ENCODE assay signal across 10 mouse cellular contexts in genomic region chr4:154171931-154172604, GRCm38 (mm10). TPM values are rescaled to one million over a fixed set of nuclear protein-coding genes. Genes with fewer than 3 reads are reported as not detected.
A peak's percentile ranks its signal among the peaks of the same experiment; 100 is the strongest.
DNase-seq lines count a peak whose midpoint lies in the region; ATAC-seq and TF ChIP-seq lines count a peak whose summit lies in the region.
"Had no signal": no experiment of that assay in that cellular context is flagged by ENCODE, and none has a peak within 500 bp of the region (broad histone marks: within the 10 kb centered on the region; RNA-seq: fewer than 3 reads in every experiment).

No protein-coding gene starts in this region.

- no peak for TF ChIP-seq POLR2A in cerebellum, adult 2 months (IDR thresholded peaks at IDR 0.05; ENCODE audit: borderline replicate concordance, insufficient read depth, low read length)

- DNase-seq in cerebellum, adult 2 months: peak; percentile 35 to 45
- DNase-seq in cerebellum, adult 18-20 months: no peak
- no peak for DNase-seq in lung, embryonic 14.5 days
- no peak for DNase-seq in lung, postnatal 14 days
- DNase-seq in limb, embryonic 11.5 days (ENCODE audit: low spot score): no peak
- DNase-seq in left cerebral cortex, postnatal 10 days (ENCODE audit: extremely low spot score in 1 of 2, low spot score in 2 of 2): no peak
- DNase-seq in urinary bladder, adult 18-20 months (ENCODE audit: low spot score in 2 of 2): no peak

- H3K27me3 ChIP-seq in cerebellum, adult 2 months (ENCODE audit: control insufficient read depth, insufficient read depth, low read length): peaks cover 2% of the 10 kb centered on the region; the same call in 1 of the 2 replicates
- peaks cover 48% of the 10 kb centered on the region for H3K27me3 ChIP-seq in lung, embryonic 14.5 days (ENCODE audit: insufficient read depth, low read length)
- H3K27me3 ChIP-seq in limb, embryonic 11.5 days (ENCODE audit: control insufficient read depth, insufficient read depth, low read length): peaks cover 11% of the 10 kb centered on the region; the same call in 1 of the 2 replicates
- H3K27me3 ChIP-seq in stomach, embryonic 15.5 days (replicated peaks): peaks cover 50% of the 10 kb centered on the region

- H3K9ac ChIP-seq in lung, embryonic 14.5 days: peak overlapping the region; percentile 21; the same call in 1 of the 2 replicates
- H3K9ac ChIP-seq in limb, embryonic 11.5 days (ENCODE audit: low read length): peak overlapping the region; percentile 72; the same call in 1 of the 2 replicates
- no peak overlapping the region for H3K9ac ChIP-seq in stomach, embryonic 15.5 days

- ATAC-seq in lung, embryonic 14.5 days (ENCODE audit: insufficient read depth): no peak
- ATAC-seq in limb, embryonic 11.5 days (ENCODE audit: insufficient number of reproducible peaks, low FRiP score, low TSS enrichment, low read depth): no peak
- no peak for ATAC-seq in stomach, embryonic 15.5 days (ENCODE audit: insufficient read depth, low FRiP score, low read depth)

- H3K36me3 ChIP-seq in lung, embryonic 14.5 days (ENCODE audit: insufficient read depth): no peaks in the 10 kb centered on the region
- no peaks in the 10 kb centered on the region for H3K36me3 ChIP-seq in limb, embryonic 11.5 days (ENCODE audit: control insufficient read depth, insufficient read depth, low read length)
- H3K36me3 ChIP-seq in stomach, embryonic 15.5 days: no peaks in the 10 kb centered on the region

- no peak for TF ChIP-seq CTCF in cerebellum, adult 2 months (IDR thresholded peaks at IDR 0.05; ENCODE audit: borderline replicate concordance, insufficient read depth, low read depth, low read length)
- TF ChIP-seq CTCF in lung, embryonic 14.5 days (IDR thresholded peaks at IDR 0.05; ENCODE audit: low read depth): no peak

- H3K4me3 ChIP-seq in cerebellum, adult 2 months (replicated peaks; ENCODE audit: insufficient read depth, low read depth, low read length): peak overlapping the region; percentile 15
- peak overlapping the region; percentile 52 for H3K4me3 ChIP-seq in lung, embryonic 14.5 days (ENCODE audit: low read depth, low read length)
- peak overlapping the region; percentile 71 for H3K4me3 ChIP-seq in limb, embryonic 11.5 days (ENCODE audit: low read depth, low read length)
- peak overlapping the region; percentile 44; the same call in 1 of the 2 replicates for H3K4me3 ChIP-seq in stomach, embryonic 15.5 days (replicated peaks)
- H3K4me3 ChIP-seq: myocyte had no signal

- no peak overlapping the region for H3K27ac ChIP-seq in cerebellum, adult 2 months (ENCODE audit: insufficient read depth, low read length)
- no peak overlapping the region for H3K27ac ChIP-seq in lung, embryonic 14.5 days (ENCODE audit: low read depth)
- H3K27ac ChIP-seq in limb, embryonic 11.5 days (replicated peaks; ENCODE audit: low read depth, low read length): peak overlapping the region; percentile 70; the same call in 1 of the 2 replicates
- no peak overlapping the region for H3K27ac ChIP-seq in stomach, embryonic 15.5 days
- H3K27ac ChIP-seq: left cerebral cortex, adult 2 months had no signal

- peaks cover 11% of the 10 kb centered on the region for H3K4me1 ChIP-seq in cerebellum, adult 2 months (ENCODE audit: control insufficient read depth, insufficient read depth, low read length)
- H3K4me1 ChIP-seq in lung, embryonic 14.5 days (ENCODE audit: insufficient read depth): 0 out of 2 replicates have a peak, but pooled peaks cover 3% of the 10 kb centered on the region
- H3K4me1 ChIP-seq in limb, embryonic 11.5 days (ENCODE audit: control insufficient read depth, insufficient read depth, low read length): peaks cover 26% of the 10 kb centered on the region
- peaks cover 24% of the 10 kb centered on the region for H3K4me1 ChIP-seq in stomach, embryonic 15.5 days

- intact Hi-C loops in left cerebral cortex, postnatal 10 days (cut with DNase I): loop anchor here (10.0 kb wide), 1 partner anchor 653 kb away; no protein-coding TSS in a partner anchor

- no peaks in the 10 kb centered on the region for H3K9me3 ChIP-seq in lung, embryonic 14.5 days (ENCODE audit: low read depth, low read length)
- no peaks in the 10 kb centered on the region for H3K9me3 ChIP-seq in limb, embryonic 11.5 days (ENCODE audit: control insufficient read depth, low read length)
- H3K9me3 ChIP-seq in stomach, embryonic 15.5 days: no peaks in the 10 kb centered on the region

- WGBS in cerebellum, adult 2 months: 13% methylated on average over 13 of the region's 13 CpGs
- WGBS in lung, embryonic 14.5 days: 33% methylated on average over 13 of the region's 13 CpGs
- 34% methylated on average over 13 of the region's 13 CpGs for WGBS in limb, embryonic 11.5 days
- WGBS in stomach, embryonic 15.5 days: 41% methylated on average over 13 of the region's 13 CpGs

- H3K4me2 ChIP-seq in lung, embryonic 14.5 days: peak overlapping the region; percentile 88
- H3K4me2 ChIP-seq in limb, embryonic 11.5 days (ENCODE audit: low read depth, severe bottlenecking): peak overlapping the region; percentile 98
- H3K4me2 ChIP-seq in stomach, embryonic 15.5 days: peak overlapping the region; percentile 92

RNA-seq across cellular contexts. Expression of gene Megf6, which starts 1.5 kb away (rescaled TPM):
- polyA plus RNA-seq in cerebellum, adult 2 months (2012; rRNA removed): 2.6 and 2.9 TPM in 2 replicates
- polyA plus RNA-seq in lung, embryonic 14.5 days (2014; fragmentation: Nextera tagmentation; extraction: Ambion mirVana): 14.8 and 18.0 TPM in 2 replicates
- polyA plus RNA-seq in limb, embryonic 11.5 days (2014; fragmentation: Nextera tagmentation; extraction: Ambion mirVana): 30.3 and 37.3 TPM in 2 replicates
- polyA plus RNA-seq in stomach, embryonic 15.5 days (2015; fragmentation: Nextera tagmentation; extraction: Ambion mirVana): 19.9 and 20.9 TPM in 2 replicates
- total RNA-seq in left cerebral cortex, postnatal 10 days (2021): 10 to 100 TPM in 1 of 2 experiments, 1 to 10 TPM in 1; 9.2 to 16.3 TPM
- polyA plus RNA-seq: myocyte had no signal

RNA-seq across cellular contexts. Expression of gene Tprgl, which starts 11.6 kb away (rescaled TPM):
- 261 and 272 TPM in 2 replicates for polyA plus RNA-seq in cerebellum, adult 2 months (2012; rRNA removed)
- polyA plus RNA-seq in lung, embryonic 14.5 days (2014; fragmentation: Nextera tagmentation; extraction: Ambion mirVana): 142 and 151 TPM in 2 replicates
- 107 and 109 TPM in 2 replicates for polyA plus RNA-seq in limb, embryonic 11.5 days (2014; fragmentation: Nextera tagmentation; extraction: Ambion mirVana)
- polyA plus RNA-seq in stomach, embryonic 15.5 days (2015; fragmentation: Nextera tagmentation; extraction: Ambion mirVana): 122 and 124 TPM in 2 replicates
- 100 to 1,000 TPM; 136 to 140 TPM for total RNA-seq in left cerebral cortex, postnatal 10 days (2021)

RNA-seq across cellular contexts. Expression of gene Wrap73, which starts 29.9 kb away (rescaled TPM):
- polyA plus RNA-seq in cerebellum, adult 2 months (2012; rRNA removed): 55.6 and 60.3 TPM in 2 replicates
- 36.2 and 38.0 TPM in 2 replicates for polyA plus RNA-seq in lung, embryonic 14.5 days (2014; fragmentation: Nextera tagmentation; extraction: Ambion mirVana)
- polyA plus RNA-seq in limb, embryonic 11.5 days (2014; fragmentation: Nextera tagmentation; extraction: Ambion mirVana): 47.3 and 48.0 TPM in 2 replicates
- polyA plus RNA-seq in stomach, embryonic 15.5 days (2015; fragmentation: Nextera tagmentation; extraction: Ambion mirVana): 32.7 and 37.4 TPM in 2 replicates
- 10 to 100 TPM; 24.4 to 25.1 TPM for total RNA-seq in left cerebral cortex, postnatal 10 days (2021)

RNA-seq across cellular contexts. Expression of gene Trp73, which starts 32.1 kb away (rescaled TPM):
- polyA plus RNA-seq in cerebellum, adult 2 months (2012; rRNA removed): 1.7 and 2.6 TPM in 2 replicates
- polyA plus RNA-seq in lung, embryonic 14.5 days (2014; fragmentation: Nextera tagmentation; extraction: Ambion mirVana): 0.17 and 0.84 TPM in 2 replicates
- polyA plus RNA-seq in limb, embryonic 11.5 days (2014; fragmentation: Nextera tagmentation; extraction: Ambion mirVana): 0.71 and 0.75 TPM in 2 replicates
- 0.39 and 0.58 TPM in 2 replicates for polyA plus RNA-seq in stomach, embryonic 15.5 days (2015; fragmentation: Nextera tagmentation; extraction: Ambion mirVana)
- total RNA-seq in left cerebral cortex, postnatal 10 days (2021): 1 to 10 TPM; 1.0 to 1.6 TPM
- polyA plus RNA-seq: myocyte had no signal

Comparison
In these comparisons a context has a peak if more than half of its experiments do, and no peak if none do; other contexts are left out.
1. DNase-seq: peak in cerebellum, adult 2 months (2 of 2); none in cerebellum, adult 18-20 months (0 of 2), lung, embryonic 14.5 days (single experiment), lung, postnatal 14 days (single experiment), limb, embryonic 11.5 days (single experiment), left cerebral cortex, postnatal 10 days (0 of 2) and urinary bladder, adult 18-20 months (0 of 2).
2. H3K4me3 ChIP-seq: peak in every context shown above with its lines; median percentile 71 in limb, embryonic 11.5 days; 52 in lung, embryonic 14.5 days; 44 in stomach, embryonic 15.5 days; 15 in cerebellum, adult 2 months.
3. Peak in every context shown above with its lines, with median percentiles within 50 percentile points of each other: H3K4me2 ChIP-seq.